Mouse (Mus musculus) gastrocnemius, adult 2 months (tissue): ENCODE measurements around the gene Aspm. TPM values are rescaled to one million over a fixed set of nuclear protein-coding genes. Genes with fewer than 3 reads are reported as not detected.
"Not testable (repeated sequence)": the region's sequence is repeated elsewhere in the genome, so short reads cannot be mapped to it uniquely, and the experiment has no call there.

Experiments
- DNase-seq: peaks from one replicate; pipeline ENCODE4 v3.0.0; 2022
- H3K27ac ChIP-seq: fragments of 200-600 bp; 2 replicates; pipeline ENCODE4 v1.8.1; 2022; ENCODE audit warnings: mild to moderate bottlenecking
- H3K4me3 ChIP-seq: fragments of 200-600 bp; 2 replicates; pipeline ENCODE4 v1.8.1; 2022; ENCODE audit warnings: mild to moderate bottlenecking, moderate library complexity
- CTCF ChIP-seq: fragments of 200-600 bp; IDR thresholded peaks from 2 replicates; pipeline ENCODE4 v1.8.1; 2022; ENCODE audit warnings: antibody characterized with exemption, mild to moderate bottlenecking, moderate library complexity
- intact Hi-C: fragments of 180-260 bp; cut with DNase I; formaldehyde crosslinking; loops from one replicate; pipeline ENCODE4 v1.15.1; 2025
- long read RNA-seq, 2 experiments: library from polyadenylated mRNA; stranded (forward); transcript quantifications; one replicate each; pipeline ENCODE4 v2.0.0; 2021
- total RNA-seq, 2 experiments: library from RNA; stranded (reverse); gene quantifications; 2 replicates each; pipeline ENCODE4 v1.2.3; 2021

The Aspm gene
- total RNA-seq, result under 1 TPM; 0.03 TPM
- long read RNA-seq, experiment 1, result 0 reads
- long read RNA-seq, experiment 2, result 0 reads

- TF ChIP-seq CTCF, result no peak
- peak within 1 kb of the TSS; percentile 94 for H3K4me3 ChIP-seq
- H3K27ac ChIP-seq, result no peak within 1 kb of the TSS
- intact Hi-C loops, result loop anchor here (5.0 kb wide), 1 partner anchor 32 kb away; the partner anchor contains the start of gene Zbtb41
- DNase-seq, result peak; percentile 92
Measured at GRCm38 (mm10) chr1:139454340-139455225, at the start of gene Aspm. TSS of gene Aspm (plus strand) at chr1:139454772.

- Histone ChIP-seq H3K27ac (no peak overlapping the region), H3K4me3 (no peak overlapping the region)
- no peak for TF ChIP-seq CTCF
- no peak for DNase-seq
- intact Hi-C loops, result no loop called here
Measured at GRCm38 (mm10) chr1:139405766-139406165, 48.8 kb upstream of the Aspm start.

GRCm38 (mm10) chr1:139407701-139408100, 46.9 kb upstream of the Aspm start:
- intact Hi-C loops, result no loop called here
- H3K27ac ChIP-seq, result no peak overlapping the region
- no peak for TF ChIP-seq CTCF
- DNase-seq, result no peak
- no peak overlapping the region for H3K4me3 ChIP-seq

GRCm38 (mm10) chr1:139412365-139412764, 42.2 kb upstream of the Aspm start:
- H3K27ac ChIP-seq, intact Hi-C loops, H3K4me3 ChIP-seq, DNase-seq: not testable (repeated sequence)

- no peak overlapping the region for H3K27ac ChIP-seq
- H3K4me3 ChIP-seq, result no peak overlapping the region
- TF ChIP-seq CTCF, result no peak
- intact Hi-C loops, result no loop called here
- no peak for DNase-seq
Measured at GRCm38 (mm10) chr1:139413465-139413864, 41.1 kb upstream of the Aspm start.

GRCm38 (mm10) chr1:139421521-139421874, 33.1 kb upstream of the Aspm start:
- intact Hi-C loops, result loop anchor here (5.0 kb wide), 2 partner anchors 36 to 509 kb away; no protein-coding TSS in a partner anchor
- no peak for TF ChIP-seq CTCF
- DNase-seq, result no peak
- peak overlapping the region; percentile 98 for H3K4me3 ChIP-seq
- peak overlapping the region; percentile 100 for H3K27ac ChIP-seq

GRCm38 (mm10) chr1:139421875-139422791, 32.4 kb upstream of the Aspm start, which contains the start of gene Zbtb41:
TSS of gene Zbtb41 (plus strand) at chr1:139422288.
- intact Hi-C loops, result loop anchor here (5.0 kb wide), 2 partner anchors 35 to 510 kb away; no protein-coding TSS in a partner anchor
- TF ChIP-seq CTCF, result peak; percentile 58

GRCm38 (mm10) chr1:139422941-139423340, 31.6 kb upstream of the Aspm start:
- Histone ChIP-seq H3K27ac (peak overlapping the region; percentile 100), H3K4me3 (peak overlapping the region; percentile 98)
- TF ChIP-seq CTCF, result no peak
- intact Hi-C loops, result loop anchor here (5.0 kb wide), 2 partner anchors 34 to 511 kb away; no protein-coding TSS in a partner anchor
- DNase-seq, result no peak

More at GRCm38 (mm10) chr1:139421875-139422791, 32.4 kb upstream of the Aspm start, which contains the start of gene Zbtb41:
- peak; percentile 95 for DNase-seq
- Histone ChIP-seq H3K27ac (peak within 1 kb of the TSS; percentile 100), H3K4me3 (peak within 1 kb of the TSS; percentile 98)

GRCm38 (mm10) chr1:139423931-139424330, 30.6 kb upstream of the Aspm start:
- Histone ChIP-seq H3K4me3 (peak overlapping the region; percentile 98), H3K27ac (no peak overlapping the region)
- no peak for DNase-seq
- intact Hi-C loops, result loop anchor here (5.0 kb wide), 2 partner anchors 33 to 512 kb away; no protein-coding TSS in a partner anchor
- no peak for TF ChIP-seq CTCF

GRCm38 (mm10) chr1:139425006-139425405, 29.6 kb upstream of the Aspm start:
- H3K4me3 ChIP-seq, result peak overlapping the region; percentile 21; the same call in 1 of the 2 replicates
- intact Hi-C loops, result no loop called here
- no peak for TF ChIP-seq CTCF
- DNase-seq, result no peak
- H3K27ac ChIP-seq, result no peak overlapping the region

- TF ChIP-seq CTCF, result no peak
- DNase-seq, result no peak
- intact Hi-C loops, result no loop called here
- Histone ChIP-seq H3K27ac (no peak overlapping the region), H3K4me3 (no peak overlapping the region)
Measured at GRCm38 (mm10) chr1:139438373-139438772, 16.2 kb upstream of the Aspm start.

- H3K4me3 ChIP-seq, H3K27ac ChIP-seq, intact Hi-C loops, DNase-seq: not testable (repeated sequence)
Measured at GRCm38 (mm10) chr1:139443103-139443502, 11.5 kb upstream of the Aspm start.
